Mouse (Mus musculus): Measurements from ENCODE around the gene Tmem106a.
"Not testable (repeated sequence)": the region's sequence is repeated elsewhere in the genome, so short reads cannot be mapped to it uniquely, and the experiment has no call there.

The Tmem106a gene

DNA sequence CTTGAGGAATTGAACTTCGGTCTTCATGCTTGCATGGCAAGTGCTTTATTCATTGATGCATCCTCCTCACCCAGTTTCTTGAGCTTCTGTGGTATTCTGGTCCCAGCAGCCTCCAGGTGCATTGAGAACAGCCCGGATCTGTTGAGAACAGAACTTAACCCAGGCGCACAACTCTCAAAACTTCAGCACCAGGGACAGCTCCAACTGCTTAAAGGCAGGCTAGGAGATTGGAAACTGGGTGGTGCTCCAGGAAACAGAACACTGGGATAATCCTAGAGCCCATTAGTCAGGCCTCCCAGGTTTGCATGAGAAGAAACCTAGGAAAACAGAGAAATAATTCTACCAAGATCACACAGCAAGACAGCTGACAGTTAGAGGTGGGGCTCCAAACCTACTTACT, 20.4 kb downstream of the Tmem106a start:
- peak; percentile 87 for DNase-seq

DNA sequence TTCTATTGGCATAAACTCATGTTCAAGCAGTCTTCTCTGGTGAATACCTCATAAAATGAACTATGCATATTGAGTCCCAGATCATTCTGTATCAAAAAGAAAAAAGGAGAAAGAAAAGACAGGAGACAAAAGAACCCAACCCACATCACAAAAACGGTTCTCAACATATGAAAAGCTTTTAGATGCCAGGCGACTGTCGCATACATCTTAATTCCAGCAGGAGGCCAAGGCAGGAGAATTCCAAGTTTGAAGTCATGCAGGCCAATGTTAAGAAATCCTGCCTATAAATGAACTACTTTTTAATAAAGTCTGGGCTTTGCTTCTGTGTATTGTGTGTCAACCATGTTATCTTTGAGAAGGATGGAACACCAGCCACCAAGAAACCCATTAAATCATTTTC, 22.1 kb downstream of the Tmem106a start:
- no peak for DNase-seq

DNA sequence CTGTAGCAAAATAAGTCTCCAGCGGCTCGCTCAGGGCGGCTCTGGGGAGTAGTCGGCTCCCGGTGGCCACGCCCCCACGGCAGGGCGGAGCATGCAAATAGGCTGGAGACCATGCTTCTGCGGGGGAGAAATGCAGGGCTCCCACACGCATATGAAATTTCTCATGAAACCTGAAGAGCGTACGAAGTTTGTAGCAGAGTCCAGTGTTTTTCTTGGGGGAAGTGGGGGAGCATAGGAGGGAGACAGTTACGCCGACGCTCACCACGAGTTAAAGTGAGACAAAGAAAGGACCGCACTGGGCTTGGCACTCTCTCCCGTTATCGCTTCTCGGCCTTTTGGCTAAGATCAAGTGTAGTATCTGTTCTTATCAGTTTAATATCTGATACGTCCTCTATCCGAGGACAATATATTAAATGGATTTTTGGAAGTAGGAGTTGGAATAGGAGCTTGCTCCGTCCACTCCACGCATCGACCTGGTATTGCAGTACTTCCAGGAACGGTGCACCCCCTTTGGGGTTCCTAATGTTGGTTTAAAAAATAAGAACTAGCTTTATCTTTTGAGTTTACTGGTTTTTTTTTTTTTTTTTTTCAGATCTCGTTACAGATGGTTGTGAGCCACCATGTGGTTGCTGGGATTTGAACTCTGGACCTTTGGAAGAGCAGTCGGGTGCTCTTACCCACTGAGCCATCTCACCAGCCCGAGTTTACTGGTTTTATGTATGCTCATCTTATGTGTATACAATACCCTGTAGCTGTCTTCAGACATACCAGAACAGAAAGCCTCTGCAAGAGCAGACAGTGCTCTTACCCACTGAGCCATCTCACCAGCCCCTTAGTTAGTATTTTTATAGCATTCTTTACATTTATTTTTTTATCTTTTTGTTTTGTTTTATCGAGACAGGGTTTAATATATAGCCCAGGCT, 22.8 kb downstream of the Tmem106a start:
- DNase-seq, result peak; percentile 90

DNA sequence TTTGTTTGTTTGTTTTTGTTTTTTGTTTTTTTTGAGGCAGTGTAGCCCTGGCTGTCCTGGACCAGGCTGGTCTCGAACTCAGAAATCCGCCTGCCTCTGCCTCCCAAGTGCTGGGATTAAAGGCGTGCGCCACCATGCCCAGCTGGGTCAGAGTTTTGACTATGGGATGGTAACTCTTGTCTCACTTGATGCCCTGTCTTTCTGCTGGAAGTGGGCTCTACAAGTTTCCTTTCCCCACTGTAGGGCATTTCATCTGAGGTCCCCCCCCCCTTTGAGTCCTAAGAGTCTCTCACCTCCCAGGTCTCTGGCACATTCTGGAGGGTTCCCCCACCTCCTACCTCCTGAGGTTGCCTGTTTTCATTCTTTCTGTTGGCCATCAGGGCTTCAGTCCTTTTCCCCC, 25.1 kb downstream of the Tmem106a start:
- not testable (repeated sequence) for DNase-seq

DNA sequence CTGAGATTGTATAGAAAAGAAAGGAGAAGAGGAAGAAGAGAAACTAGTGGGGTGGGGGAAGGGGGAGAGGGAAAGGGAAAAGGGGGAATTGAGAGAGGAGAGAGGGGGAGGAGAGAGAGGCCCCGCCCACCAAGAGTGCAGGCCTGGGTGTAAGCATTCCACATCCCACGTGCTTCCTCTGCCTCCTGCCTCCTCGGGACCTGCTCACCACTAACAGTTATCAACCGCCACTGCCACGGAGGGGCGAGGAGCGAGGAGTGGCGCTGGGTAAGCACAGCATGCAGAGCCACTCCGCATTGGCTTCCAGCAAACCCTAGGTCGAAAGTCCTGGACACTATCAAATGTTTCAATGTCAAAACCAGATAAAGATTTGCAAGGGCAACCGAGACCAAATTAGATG, 28.4 kb downstream of the Tmem106a start:
- no peak for DNase-seq

DNA sequence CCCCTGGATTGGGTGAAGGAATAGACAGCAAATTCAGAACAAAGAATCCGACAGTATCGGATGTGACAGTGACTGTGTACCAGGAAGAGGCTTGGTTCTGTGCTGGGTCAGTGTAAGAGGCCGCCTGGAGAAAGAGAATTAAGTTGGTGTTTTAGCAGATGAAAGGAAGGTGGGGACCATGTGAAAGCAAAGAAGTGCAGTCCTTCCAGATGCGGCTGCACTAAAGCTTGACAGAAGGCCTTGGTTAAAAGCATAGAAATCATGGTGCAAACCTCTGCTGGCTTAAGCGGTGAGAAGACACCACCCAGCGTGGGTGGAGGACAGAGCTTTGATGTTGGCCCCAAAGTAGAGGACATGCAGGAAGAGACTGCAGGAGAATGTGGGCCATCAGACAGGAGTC, 31.6 kb downstream of the Tmem106a start:
- DNase-seq, result no peak

DNA sequence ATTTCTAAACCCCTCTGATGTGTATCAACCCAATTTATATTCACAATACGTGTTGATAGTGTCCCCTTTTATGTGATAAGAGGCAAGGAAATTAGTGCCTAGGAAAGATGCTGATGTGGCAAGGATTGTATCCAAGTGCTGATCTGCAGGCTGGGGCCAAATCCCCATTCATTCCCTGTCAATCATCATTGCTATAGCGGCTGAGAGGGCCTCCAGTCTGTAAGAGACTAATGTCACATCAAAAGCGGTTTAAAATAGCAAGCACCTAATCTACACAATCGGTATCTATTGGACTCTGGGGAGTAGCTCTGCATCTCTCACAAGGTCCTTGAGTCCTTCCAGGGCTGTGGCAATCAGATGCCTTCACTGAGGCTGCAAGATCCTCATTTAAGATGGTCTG, 32.1 kb downstream of the Tmem106a start:
- no peak for DNase-seq

DNA sequence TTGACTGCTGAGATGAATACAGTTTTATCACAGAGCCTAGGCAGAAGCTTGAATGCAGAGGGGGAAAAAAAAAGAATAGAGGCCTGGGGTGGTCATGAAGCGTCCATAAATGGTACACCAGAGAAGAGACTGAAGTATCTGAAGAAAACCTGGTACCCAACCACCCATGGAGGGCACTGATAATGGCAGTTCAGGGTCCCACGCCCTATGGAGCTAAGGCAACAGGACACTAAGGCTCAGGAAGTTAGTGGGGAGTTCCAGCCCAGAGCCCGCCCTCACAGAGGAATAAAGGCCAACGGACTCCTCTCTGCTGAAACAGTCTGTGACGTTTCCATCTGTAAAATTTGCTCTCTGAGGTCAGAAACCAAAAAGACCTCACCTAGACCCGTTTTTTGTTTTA, 33.3 kb downstream of the Tmem106a start:
- no peak for DNase-seq

DNA sequence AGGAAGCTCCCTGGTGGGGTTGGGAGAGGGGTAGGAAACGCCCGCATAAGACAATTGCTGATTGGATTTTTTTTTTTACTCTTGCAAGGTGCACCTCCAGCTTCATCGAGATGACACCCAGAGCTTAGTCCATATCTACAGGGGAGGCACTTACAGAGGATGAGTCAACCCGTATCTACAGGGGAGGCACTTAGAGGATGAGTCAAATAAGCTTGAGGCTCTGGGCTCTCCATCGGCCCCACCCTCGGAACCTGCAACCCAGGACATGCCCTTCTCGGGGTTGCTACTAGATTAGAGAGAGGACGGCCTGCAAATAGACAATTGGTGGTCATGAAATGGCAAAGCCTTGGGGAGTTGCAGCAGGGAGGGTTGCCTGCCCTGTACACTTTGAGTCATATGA, 34.1 kb downstream of the Tmem106a start:
- no peak for DNase-seq

DNA sequence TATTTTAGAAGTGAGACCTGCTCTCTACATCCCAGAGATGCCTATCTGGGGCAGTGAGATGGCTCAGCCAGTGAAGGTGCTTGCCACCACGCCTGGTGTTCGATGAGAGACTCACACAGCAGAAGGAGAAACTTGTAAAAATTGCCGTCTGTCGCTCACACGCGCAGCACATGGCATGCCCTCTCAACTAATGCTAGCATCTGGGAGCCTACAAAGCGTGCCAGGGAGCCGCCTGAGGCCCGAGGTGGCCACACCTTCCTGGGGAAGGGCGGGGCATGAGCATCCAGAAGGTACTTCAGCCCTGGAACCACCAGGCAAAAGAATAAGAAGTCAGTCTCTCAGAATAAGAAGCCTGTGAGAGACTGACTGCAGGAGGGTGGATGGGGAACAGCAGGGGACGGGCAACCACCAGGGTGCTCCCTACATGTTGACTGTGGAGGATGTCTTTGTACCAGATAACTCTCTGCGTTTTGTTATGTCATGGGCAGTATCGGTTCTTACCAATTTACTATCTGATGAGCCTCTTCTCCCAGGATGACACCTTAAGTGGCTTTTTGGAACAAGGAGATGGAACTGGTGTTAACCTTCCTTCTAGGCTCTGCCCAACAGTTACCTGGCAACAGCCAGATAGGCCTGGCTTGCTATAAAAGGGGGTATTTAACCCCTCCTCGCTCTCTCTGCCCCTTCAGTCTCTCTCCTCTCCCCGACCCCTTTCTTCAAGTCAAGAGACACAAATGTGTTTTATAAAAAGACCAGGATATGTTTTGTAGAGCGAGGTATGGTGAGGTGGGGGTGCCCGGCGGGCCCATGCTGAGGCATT, 35.1 kb downstream of the Tmem106a start:
- no peak for DNase-seq

DNA sequence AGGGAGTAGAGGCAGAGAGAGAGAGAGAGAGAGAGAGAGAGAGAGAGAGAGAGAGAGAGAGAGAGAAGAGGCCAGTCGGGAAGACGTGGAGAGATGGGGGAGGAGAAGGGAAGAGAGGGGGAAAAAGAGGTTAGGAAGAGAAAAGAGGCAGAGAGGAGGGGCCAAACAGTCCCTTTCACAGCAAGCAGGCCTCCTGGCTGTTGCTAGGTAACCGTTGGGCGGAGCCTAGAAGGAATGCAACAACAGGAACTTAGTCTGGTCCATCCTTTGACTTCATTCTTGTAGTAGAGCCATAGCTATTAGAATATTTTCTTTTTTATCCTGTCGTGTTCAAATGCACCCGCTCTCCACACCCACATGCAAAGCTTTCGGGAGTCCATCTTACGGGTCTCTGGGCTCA, 35.8 kb downstream of the Tmem106a start:
- peak; percentile 65 for DNase-seq

DNA sequence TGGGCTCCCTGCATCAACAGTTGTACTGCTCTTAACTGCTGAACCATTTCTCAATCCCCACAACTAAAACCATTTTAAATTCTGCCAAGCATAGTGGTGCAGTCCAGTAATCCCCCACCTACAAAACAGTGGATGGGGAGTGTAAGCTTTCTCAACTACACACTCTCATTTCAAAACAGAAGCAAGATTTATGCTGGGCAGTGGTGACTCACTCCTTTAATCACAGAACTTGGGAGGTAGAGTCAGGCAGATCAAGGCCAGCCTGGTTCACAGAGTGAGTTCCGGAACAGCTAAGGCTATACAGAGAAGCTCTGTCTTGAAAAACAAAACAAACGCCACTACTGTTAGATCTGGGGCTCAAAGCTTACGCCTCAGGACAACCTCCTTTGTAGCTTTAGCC, 36.6 kb downstream of the Tmem106a start:
- no peak for DNase-seq

DNA sequence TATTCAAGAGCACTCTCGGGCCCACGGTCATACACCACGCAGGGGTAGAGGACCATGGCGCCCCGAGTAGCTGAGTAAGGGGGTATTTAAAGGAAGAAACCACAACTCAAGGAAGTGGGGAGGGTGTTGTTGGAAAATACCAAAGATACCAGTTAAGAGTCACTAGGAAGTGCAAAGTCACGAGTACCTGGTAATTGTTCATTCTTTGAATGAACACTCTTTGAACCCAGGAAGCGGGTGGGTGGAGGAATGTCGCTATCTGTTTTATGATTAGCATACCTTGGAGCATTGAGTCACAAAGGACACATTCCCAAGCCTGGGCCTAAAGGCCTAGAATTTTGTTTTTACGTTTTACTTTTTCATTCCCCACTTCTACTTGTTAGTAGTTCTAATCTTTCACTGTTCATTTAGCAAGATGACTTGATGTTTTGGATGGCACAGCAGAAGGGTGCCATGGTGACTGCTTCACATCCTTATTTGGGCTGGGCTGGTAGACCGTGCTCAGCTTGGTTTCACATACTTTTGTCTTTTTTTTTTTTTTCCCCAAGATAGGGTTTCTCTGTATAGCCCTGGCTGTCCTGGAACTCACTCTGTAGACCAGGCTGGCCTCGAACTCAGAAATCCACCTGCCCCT, 38.1 kb downstream of the Tmem106a start:
- DNase-seq, result not testable (repeated sequence)

DNA sequence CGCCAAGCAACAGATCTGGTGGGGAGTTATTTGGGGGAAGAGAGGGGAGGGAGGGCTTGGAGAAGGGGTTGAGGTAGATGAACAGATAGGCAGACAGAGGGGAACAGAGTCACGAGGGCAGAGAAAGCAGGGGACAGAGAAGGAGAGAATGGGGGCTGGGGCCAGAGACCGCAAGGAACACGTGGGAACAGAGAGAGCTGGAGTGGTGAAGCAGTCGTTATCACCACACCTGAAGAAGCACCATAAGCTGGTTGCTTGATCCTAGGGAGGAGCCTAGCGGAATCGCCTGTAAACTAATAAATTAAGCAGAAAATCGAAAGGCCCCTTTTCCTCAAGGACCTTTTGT, 44.6 kb downstream of the Tmem106a start:
- no peak for DNase-seq

DNA sequence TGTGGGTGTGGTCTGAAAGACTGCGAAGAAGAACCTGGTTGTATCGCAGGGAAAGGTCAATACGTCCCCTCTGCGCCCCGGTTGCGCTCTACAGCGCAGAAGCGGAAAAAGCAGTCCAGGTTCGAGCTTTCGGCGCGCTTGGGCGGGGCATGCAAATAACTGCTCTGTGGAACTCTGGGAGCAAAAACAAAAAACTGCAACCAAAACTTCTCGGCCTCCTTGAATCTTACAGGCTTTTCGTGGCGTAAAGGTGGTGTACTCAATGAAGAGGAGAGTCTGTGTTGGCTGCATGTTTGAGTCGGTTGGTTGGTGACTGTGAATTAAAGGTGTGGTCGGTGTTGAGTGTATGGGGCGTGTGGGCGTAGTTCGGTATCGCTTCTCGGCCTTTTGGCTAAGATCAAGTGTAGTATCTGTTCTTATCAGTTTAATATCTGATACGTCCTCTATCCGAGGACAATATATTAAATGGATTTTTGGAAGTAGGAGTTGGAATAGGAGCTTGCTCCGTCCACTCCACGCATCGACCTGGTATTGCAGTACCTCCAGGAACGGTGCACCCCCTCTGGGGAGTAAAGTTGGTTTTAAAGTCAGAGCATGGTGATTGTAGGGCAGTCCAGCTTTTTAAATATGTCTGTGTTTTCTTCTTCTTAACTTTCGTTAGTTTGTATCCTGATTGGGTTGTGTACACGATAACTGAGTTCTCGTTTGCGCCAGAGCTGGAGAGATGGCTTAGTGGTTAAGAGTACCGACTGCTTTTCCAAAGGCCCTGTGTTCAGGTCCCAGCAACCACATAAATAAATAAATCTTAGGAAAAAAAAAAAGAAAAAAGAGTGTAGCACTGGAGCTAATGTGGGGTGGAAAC, 45.2 kb downstream of the Tmem106a start, which contains the start of gene Rdm1:
Rdm1 (plus strand) TSS at position 201 of the 862 bp plus-strand sequence.
- peak; percentile 91 for DNase-seq

DNA sequence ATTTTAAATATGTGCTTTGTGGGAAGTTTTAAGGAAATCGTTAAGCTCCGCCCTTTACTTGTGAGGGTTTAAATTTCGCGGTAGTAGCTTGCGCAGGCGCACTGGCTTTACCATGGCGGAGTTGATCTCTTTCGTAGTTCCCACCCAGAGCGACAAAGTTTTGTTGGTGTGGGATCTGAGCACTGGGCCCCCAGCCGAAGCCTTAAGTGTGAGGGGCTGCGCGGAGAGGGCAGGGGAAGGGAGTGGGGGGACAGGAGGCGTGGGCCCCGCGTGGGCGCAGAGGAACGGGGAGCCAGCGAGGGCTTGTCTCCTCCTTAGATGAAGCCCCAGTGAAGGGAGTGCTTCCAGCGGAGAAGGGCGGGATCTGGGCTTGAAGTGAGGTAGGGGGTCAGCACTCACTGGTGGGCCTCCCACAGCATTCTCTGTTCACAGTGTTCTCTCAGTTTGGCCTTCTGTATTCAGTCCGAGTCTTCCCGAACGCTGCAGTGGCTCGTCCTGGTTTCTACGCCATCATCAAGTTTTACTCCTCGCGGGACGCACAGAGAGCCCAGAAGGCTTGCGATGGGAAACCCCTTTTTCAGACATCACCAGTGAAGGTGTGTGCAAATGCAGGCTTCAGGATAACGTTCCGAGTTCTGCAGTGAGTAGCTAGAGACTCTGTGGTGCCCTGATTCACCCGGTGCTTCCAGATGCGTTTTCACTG, 46.0 kb downstream of the Tmem106a start:
- peak; percentile 91 for DNase-seq

DNA sequence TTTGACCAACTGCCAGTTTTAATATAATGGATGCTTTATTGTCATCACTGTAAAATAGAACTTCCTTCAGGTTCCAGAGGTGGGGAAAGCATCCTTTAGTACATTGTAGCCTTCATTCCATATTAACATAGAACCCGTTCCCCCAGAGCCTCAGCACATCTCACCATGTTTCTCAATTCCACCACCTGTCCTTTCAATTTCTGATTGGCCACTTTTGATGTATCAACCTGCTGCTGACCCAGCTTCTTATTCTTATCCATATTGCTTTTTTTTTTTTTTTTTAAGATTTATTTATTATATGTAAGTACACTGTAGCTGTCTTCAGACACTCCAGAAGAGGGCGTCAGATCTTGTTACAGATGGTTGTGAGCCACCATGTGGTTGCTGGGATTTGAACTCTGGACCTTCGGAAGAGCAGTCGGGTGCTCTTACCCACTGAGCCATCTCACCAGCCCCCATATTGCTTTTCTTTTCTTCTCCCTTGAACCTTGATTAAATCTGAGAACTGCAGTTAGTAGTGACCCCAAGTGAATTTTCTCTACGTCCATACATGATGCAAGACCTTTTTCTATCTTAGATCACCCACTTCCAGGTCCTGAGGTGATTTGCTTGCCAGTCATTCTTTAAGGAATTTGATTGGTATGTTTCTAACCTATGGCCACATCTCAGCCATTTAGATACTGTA, 46.8 kb downstream of the Tmem106a start:
- not testable (repeated sequence) for DNase-seq

DNA sequence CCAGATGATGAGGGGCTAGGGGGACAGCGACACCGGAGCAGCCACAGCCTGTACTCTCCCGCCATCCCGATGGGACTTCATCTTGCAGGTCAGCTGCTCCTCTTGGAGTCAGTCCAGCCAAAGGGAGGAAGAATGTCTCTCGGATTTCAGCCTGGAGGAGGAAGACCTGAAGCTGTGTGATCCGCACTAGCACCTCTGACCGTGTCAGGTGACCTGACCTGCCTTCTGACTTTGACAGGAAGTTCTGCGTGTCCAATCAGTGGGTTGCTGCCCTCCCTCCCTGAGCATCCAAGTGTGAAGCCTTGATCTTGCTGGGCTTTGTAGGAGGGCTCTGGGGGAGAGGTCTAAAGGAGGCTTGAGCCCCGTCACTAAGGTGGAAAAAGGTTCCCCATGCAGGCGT, 53.6 kb downstream of the Tmem106a start:
- peak; percentile 26 for DNase-seq

DNA sequence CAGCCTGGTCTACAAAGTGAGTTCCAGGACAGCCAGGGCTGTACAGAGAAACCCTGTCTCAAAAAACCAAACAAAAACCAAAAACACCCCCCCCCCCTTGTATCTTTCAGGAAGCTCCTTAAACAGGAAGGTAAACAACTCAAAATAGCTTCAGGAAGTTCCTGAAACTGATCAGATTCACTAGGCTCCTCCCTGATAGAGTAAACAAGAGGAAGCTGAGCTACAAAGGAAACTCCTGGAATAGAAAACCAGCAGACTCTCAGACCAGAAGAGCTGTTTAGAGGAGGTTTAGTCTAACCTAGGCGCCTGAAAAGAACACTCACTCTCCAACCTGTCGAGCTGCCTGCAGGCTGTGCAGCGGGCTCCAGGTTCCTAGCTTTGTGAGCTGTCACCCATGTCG, 57.7 kb downstream of the Tmem106a start:
- DNase-seq, result no peak

DNA sequence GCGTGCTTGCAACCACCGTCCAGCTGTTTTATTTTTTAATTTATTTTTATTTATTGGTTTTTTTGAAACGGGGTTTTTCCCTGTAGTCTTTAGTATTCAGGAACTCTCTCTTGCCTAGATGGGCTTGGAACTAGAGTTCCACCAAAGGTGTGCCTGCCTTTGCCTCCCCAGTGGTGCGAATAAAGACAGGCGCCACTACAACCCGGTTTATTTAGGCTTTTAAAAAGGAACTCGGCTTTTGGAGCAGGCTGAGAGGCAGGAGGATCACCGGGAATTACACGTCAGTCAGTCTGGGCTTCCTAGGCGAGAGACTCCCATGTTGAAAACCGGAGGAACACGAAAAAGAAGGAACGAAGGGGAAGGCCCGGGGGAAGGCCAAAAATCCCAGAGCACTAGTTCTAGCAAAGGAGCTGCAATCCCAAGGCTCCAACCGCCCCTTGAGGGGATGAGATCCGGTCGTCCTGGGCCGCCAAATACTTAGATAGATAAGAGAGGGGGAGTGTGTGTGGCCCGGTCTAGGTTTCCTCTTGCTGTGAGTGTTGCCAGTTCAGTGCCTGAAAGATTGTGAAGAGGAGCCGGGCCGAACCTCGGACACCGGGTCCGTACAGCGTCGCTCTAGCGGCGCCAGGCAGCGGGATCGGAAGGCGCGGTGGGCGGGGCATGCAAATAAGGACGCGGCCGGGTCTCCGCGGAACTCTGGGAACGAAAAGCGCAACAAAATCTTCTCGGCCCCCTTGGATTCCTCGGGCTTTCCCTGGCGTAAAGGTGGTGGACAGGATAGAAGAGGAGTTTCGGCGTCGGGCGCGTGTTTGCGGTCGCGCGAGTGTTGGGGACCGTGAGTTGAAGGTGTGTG, 59.0 kb downstream of the Tmem106a start:
- DNase-seq, result peak; percentile 89

Measured in kidney, postnatal 10 days (tissue).